Mouse (Mus musculus) bone marrow macrophage, adult 2 months (primary cell): Measurements from ENCODE around the gene Maml2.

ENCODE experiments used
- CTCF ChIP-seq: IDR thresholded peaks from 2 replicates; pipeline ENCODE4 v1.5.1; 2012; ENCODE audit warnings: low read depth, mild to moderate bottlenecking, low read length, moderate library complexity
- POLR2A ChIP-seq: IDR thresholded peaks from 2 replicates; pipeline ENCODE4 v1.6.1; 2012; ENCODE audit warnings: mild to moderate bottlenecking, low read depth, low read length, borderline replicate concordance

- TF ChIP-seq CTCF: no peak
- no peak for TF ChIP-seq POLR2A
Observed at GRCm38 (mm10) chr9:13620794-13621193, 323.0 kb downstream of the Maml2 start.
